Mouse (Mus musculus): Measurements from ENCODE around the gene Krt9. TPM values are rescaled to one million over a fixed set of nuclear protein-coding genes. Genes with fewer than 3 reads are reported as not detected.
A peak's percentile ranks its signal among the peaks of the same experiment; 100 is the strongest.
"Not testable (repeated sequence)": the region's sequence is repeated elsewhere in the genome, so short reads cannot be mapped to it uniquely, and the experiment has no call there.

Gene Krt9
- not detected for total RNA-seq (2021)
- long read RNA-seq, experiment 1 = 0 reads
- long read RNA-seq, experiment 2 = 0 reads

DNA sequence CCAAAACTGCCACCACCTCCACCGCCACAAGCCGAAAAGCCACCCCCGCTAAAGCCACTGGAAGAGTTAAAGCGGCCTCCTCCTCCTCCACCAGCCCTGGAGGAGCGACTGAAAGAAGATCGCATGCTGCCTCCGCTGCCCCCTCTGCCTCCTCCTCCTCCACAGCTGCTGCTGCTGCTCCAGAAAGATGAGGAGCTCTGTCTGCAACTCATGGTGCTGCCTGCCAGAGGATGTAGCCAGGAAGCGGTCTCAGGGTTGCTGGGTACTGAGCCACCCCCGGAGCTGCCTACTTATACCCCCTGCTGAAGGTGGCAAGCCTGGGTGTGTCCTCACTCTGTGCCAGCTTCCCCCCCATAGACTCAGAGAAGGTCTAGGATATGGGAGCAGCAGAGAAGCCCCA, at the start of gene Krt9:
Krt9 (minus strand) TSS at position 255 of the 400 bp plus-strand sequence.
- DNase-seq (ENCODE audit: low spot score) = no peak

DNA sequence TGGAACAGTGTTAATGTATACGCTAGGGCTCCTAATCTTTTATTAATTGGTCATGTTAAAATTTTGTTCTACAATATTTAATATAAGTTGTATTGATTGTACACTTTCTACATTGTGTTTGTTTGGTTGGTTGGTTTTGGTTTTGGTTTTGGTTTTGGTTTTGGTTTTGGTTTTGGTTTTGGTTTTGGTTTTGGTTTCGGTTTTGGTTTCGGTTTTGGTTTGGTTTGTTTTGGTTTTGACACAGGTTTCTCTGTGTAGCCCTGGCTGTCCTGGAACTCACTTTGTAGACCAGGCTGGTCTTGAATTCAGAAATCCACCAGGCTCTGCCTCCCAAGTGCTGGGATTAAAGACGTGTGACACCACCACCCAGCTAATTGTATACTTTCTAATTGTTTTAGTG, 47.2 kb upstream of the Krt9 start:
- DNase-seq (ENCODE audit: low spot score) = not testable (repeated sequence)

DNA sequence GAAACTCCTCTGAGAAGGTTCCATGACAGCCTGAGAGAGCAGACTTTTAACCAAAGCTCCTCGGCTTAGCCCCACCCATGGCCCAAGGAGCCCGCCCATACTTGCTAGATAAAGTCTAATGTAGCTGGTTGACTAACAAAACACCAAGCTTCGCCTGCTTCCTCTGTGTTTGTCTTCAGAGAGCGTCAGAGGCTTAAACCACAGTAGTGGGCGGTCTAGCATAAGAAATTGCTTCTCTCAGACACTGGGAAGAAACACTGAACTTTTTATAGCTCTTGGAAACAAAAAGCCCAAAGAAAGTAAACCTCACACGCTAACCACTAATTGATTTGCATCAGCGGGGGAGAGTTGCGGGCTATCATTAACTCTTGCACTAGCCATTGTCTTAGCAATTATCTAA, 28.7 kb upstream of the Krt9 start:
- DNase-seq (ENCODE audit: low spot score) = no peak

DNA sequence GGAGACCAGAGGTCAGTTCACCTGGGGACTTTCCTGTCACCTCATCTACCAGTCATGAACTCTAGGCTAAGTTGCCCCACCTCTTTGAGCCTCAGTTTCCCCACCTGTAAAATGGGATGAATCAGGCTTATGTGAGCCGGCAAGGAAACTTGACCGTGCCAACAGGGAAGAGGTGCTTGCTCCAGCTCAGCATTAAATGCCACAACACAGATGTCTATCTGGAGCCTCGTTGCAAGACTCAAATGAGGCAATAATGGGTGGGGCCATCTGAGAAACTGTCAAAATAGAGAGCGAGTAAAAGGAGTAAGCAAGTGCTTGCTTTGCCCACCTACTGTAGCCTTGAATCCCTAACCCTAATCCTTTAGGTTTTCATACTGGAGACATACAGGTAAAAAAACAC, 26.3 kb upstream of the Krt9 start:
- no peak for DNase-seq (ENCODE audit: low spot score)

DNA sequence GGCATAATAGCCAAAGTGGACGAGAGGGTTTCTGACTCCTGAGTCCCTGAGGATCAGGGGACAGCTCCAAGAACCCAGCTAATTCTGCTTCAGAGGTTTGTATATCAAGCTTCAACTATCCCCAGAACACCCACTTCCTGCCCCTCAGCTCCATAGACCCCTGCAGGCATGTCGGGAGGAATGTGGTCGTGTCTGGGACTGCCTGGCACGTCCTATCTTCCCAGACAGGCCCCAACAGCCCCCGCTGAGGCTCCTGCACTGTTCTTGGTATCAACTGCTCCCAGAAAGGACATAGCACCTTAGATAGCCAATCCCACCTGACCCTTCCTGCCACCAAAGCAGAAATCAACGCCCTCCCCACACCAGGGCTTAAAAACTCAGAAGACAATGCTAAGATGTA, 15.5 kb upstream of the Krt9 start:
- no peak for DNase-seq (ENCODE audit: low spot score)

DNA sequence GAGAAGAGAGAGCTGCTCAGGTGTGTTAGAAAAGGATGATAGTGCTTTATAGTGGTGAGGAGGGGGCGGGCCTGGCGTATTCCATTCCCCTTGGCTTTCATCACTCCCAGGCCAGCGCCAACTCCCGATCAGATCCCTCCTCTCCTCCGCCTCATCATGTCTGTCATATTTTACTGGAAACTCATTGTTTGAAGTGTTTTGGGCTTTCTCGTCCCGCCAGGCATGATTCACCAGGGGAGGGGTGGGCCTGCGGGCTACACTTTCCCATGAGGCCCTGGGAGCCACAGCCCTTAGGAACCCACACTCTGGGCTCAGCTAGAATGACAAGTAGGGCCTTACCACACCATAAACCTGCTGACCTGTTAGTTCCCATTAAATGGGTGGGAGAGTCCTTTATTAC, 14.5 kb upstream of the Krt9 start, which contains the start of gene Krt14:
Krt14 (minus strand) TSS at position 51 of the 400 bp plus-strand sequence.
- DNase-seq (ENCODE audit: low spot score) = no peak

DNA sequence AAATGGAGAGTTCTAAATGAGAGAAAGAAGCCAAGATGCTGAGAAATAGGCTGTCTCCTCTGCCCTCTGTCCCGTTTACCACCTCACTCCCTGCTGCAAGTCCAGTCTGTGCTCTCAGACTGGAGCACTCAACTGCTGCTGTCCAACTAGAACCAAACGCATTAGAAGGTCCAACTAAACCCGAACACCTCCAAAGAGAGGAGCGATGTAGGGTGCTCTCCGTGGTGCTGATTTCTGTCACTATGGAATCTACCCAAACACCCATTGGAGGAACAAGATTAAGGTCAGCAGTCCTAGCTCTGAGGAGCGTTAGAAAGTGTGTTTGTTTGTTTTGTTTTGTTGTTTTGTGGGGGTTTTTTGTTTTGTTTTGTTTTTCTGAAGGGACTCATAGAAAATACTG, 10.4 kb upstream of the Krt9 start:
- no peak for DNase-seq (ENCODE audit: low spot score)

DNA sequence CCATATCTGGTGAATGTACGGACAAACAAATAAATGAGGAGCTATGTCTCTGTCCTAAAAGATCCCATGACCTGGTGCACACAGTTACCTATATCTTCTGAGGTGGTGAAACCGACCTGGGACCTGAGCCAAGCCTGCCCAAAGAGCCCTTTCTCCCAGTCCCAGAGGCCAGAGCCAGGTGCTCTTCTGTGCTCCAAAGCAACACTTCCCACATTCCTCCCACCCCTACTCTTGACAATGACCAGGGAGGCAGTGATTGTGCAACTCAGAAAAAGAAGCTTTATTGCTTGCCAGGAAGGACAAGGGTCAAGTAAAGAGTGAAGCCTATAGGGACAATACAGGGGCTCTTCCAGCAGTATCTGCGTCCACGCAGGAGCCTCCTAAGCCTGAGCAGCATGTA, 9.9 kb upstream of the Krt9 start:
- DNase-seq (ENCODE audit: low spot score) = no peak

DNA sequence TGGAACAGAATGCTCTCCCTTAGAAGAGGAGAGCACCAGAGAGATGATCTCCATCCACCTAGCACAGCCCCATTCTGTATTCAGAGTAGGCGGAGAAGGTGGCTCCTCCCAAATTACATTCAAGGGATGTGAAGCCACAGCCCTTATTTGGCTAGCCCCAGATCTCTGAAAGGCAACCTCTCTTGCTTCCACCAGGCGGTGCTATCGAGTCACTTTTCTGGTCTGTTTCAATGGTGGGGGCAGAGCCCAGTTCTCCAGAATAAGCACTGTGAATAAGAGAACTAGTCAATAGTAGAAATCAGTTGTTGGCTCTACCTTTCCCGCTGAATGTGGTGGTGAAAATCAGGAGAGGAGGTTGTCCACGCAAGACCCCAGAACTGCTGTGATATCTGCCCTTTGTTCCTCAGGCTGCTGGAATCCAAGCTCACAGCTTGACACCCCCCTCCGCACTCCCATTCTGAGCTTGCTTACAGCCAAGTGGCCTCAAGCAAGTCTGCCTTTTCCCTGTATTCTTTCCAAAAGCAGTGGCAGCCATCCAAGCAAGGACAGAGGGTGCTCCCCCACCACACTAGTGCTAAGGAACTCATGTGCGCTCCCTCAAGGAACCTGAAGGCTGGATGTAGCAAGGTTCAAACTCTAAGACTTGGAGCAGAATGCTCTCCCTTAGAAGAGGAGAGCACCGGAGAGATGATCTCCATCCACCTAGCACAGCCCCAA, 7.2 kb upstream of the Krt9 start:
- DNase-seq (ENCODE audit: low spot score) = peak; percentile 4

DNA sequence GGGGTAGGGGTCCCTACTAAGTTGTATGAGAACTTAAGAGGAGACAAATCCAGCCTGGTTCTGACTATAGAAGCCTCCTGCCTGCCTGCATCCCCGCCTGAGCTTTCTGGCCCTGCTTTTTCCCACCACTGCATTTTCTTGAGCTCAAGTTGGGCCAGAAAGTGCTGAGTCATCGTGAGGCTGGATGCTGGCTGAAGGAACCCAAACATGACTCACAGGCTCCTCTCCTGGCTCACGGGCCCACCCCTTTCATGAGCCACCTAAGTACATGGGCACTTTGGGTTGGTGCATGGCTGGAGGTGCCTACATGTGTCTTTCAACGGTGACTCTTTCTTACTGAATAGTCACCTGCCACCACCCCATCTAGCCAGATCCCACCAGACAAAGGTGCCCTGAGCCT, 5.6 kb upstream of the Krt9 start:
- no peak for DNase-seq (ENCODE audit: low spot score)

DNA sequence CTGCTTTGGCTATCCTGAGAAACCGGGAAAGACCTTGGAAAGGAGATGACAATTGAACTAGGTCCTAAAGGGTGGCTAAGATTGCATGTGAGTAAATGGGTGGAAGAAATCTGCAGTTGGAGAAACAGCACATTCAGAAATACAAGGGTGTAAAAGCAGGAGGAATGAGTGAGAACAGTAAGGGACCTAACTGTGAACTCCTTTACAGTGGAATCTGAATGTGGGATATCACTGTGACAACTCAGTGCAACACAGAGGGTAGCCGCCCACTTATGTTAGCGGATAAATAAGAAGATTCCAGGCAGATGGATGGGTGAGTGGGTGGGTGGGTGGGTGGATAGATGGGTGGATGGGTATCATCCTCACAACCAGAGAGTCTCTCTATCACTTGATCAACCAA, 1.2 kb downstream of the Krt9 start:
- DNase-seq (ENCODE audit: low spot score) = no peak

DNA sequence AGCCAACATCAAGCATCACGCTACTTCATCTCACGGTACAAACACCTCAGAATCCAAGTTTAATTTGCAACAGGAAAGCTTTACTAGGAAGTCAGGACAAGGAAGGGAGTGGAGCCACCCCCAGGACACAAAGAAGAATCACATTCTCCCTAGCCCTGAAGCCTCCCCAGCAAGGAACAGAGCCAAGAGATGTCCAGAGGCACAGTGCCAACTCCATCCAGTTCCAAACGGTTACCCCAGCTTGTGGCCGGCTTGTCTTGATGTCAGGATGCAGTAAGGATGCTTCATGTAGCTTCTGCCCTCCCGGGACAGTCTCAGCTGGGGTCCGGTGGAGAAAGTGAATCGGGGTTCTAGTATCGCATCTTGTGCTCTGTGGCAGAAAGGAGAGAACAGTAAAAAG, 6.3 kb downstream of the Krt9 start:
- no peak for DNase-seq (ENCODE audit: low spot score)

DNA sequence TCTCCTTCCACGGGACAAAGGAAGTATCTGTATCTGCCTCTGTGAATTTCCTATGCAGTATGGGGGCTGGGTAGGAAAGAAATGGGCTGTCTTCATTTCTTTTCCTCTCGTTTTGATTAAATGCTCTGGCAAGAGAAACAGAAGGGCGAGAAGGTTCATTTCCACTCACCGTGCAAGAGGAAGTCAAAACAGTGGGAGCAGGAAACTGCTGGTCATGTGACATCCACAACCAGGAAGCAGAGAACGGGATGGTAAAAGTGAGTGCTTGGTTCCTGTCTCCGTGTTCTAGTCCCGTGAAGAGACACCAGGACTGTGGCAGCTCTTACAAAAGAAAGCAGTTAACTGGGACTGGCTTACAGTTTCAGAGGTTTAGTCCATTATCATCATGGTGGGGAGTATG, 11.3 kb downstream of the Krt9 start:
- no peak for DNase-seq (ENCODE audit: low spot score)

DNA sequence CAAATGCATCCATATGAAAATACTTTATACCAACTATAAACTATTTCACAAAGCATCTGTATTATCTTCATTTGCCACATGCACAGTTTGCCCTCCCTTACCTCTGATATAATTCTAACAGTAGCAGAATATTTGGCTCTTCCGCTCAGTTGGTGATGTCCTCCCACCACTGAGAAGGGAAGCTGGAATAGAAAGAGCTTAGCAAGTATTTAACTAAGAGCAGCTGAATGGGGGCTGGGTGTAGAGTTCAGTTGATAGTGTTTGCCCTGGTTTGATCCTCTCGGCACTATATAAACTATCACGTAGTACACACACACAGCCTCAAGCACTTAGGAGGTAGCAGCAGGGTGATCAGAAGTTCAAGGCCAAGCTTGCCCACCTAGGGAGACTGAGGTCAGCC, 13.8 kb downstream of the Krt9 start:
- DNase-seq (ENCODE audit: low spot score) = no peak

DNA sequence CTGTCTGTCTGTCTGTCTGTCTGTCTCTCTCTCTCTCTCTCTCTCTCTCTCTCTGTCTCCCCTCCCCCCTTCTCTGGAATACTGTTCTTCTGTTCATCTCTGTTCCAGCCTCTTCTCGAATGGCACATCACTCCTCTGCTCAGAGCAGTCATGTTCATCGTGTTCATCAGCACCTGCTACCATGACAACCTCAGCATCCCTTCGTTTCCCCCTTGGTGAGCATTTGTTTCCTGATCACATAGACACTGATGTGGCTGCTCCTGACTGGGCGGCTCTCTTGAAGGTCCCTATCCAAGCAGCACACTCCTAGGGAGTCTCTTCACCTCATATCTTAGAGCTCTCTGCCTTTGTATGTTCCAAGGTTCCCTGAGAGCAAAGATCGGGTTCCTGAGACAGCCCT, 14.7 kb downstream of the Krt9 start:
- no peak for DNase-seq (ENCODE audit: low spot score)

DNA sequence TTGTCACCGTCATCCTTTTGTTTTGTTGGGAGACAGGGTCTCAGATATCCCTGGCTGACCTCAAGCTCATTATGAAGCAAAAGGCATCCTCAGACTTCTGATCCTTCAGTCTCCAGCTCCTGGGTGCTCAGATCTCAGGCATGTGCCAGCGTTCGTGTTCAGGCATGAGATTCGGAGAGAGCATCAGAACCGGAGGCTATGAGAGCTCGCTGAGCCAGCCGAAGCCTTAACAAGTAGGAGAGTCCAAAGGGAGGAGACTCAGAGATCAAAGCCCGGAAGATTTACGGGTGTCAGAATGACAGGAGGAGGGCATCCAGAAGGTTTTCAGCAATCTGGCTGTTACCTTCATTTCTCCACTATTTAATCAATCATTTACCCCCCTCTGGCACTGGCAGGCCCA, 16.3 kb downstream of the Krt9 start:
- no peak for DNase-seq (ENCODE audit: low spot score)

DNA sequence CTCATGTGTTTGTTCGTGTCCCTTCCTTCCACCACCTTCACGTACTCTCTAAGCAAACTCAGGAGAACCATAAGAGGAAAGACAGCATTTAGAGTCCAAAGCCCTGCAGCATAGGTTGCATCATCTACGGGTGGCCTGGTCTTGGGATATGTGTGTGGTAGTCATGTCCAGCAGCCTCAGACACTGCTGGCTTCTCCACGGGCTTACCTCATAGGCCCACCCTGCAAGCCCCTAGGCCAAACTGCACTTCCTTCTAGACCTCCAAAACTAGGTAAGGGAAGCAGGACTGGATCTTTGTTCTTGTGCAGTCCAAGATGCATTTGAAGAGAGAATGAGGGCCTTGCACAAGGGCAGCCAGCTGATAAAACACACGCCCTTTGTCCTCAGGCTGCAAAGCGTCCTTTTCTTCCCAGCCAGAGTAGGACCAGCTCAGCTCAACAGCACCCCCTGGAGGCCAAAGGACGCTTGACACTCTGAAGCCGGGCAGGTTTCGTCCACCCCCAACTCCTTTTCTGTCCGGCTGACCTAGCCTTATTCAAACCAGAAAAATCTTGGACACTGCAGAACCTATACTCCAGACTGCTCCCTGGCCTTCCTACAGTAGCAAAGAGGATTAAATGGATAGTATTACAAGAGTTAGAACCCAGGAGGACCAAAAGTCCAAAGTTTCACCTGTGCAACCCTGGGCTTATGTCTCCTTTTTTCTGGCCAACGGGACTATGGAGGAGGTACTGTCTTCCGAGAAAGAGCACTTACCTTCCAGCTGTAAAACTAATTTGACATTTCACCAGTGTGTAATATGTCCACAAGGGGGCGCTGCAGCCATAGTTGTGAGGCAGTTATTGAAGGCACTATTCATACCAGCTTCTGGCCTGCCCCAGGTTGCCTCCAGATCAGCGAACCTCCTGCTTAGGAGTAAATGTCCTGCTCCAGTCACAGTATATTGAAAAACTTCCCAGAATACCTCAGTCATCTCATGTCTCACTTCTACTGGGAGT, 24.0 kb downstream of the Krt9 start:
- DNase-seq (ENCODE audit: low spot score) = peak; percentile 43

DNA sequence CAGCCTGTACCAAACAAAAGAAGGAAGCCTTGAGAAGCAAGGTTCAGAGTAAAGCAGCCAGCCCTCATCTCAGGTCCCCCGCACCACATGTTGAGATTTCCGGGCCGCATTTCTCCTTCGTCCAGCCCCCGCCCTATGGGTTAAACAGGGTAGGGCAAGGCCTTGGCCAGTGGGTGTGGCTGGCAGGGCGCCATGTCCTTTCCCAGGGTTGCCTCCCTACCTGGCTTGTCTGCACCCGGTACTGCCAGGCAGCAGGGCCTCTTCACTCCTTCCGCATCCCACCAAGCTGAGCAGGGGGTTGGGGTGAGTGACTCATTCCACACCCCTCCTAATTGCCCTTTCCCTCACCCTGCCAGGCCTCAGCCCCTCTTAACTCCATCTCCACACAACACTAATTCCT, 25.0 kb downstream of the Krt9 start:
- no peak for DNase-seq (ENCODE audit: low spot score)

DNA sequence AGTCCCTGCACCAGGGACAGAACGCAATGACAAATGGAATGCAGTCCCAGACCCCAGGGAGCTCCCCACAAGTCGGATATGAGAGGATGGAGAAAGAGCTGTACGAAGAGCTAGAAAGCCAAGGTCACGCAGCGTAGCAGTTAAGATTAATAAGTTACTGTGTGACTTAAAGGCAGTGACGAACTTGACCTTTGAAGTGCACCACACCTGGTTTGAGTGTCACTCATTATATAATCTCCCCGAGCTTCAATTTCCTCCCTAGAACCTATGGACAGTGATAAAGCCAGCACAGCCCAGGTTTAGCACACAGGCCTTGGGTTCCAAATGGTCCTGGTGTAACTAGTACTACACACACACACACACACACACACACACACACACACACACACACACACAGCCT, 28.7 kb downstream of the Krt9 start:
- DNase-seq (ENCODE audit: low spot score) = no peak

DNA sequence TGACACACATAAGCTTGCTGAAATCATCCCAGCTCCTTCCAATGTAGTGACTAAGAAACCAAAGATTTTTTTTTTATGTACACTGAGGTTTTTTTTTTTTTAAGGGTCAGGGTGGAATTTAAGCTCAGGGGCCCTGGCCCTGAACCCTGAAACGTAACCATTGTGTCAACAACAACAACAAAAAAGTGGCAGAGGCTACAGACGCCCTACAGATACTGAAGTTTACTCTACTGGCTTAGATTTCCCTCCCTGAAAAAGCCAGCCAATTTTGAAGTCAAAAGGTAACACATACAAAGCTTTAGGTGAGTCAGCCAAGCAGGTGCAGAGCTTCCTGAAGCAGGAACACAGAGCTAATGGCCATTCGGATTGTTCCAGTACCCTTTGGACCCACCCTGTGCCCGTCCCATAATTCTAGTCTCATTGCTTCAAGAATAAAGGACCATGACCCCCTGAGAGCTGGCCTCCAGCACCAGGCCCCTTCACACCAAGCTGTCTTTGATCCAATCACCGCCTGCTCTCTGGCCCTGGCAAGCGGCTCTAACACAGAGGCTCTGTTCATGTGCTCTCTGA, 35.1 kb downstream of the Krt9 start:
- DNase-seq (ENCODE audit: low spot score) = no peak

DNA sequence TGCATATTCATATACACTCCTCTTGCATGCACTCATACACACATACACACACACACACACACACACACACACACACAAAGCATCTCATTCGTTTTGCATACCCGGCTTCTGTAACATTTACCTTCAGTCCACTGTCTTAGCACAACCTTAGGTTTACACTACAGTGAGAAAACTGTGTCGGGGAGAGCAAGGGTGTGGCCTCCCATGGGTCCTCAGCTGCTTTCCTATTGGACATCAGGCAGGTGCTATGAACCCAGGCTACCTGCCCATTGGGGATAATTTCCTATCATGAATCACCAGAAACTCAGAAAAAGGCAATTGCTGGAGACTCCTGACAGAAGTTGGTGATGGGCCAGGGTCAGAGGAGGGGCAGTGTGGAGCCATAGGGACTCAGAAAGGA, 35.7 kb downstream of the Krt9 start:
- no peak for DNase-seq (ENCODE audit: low spot score)

All from gastrocnemius, adult 18-20 months (tissue).